Mouse (Mus musculus): Measurements from ENCODE around the gene Clip4.

The Clip4 gene

DNA sequence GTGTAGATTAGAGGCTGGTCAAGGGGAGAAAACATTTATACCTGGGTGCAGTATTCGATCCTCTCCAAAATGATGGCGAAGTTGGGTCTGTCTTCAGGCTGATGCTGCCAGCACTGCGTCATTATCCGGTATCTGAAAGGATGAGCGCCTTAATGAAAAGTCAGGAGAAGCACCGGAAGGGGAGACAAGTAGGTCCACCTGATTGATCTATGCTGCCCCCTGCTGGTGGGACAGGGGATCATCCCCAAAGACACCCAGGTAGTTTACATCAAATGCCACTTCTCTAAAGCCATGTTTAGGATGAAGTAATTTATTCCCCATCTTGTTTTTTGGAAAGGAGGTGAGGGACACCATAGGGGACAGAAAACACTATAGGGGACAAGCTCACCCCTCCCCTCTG lies 105.8 kb downstream of the Clip4 start:
- DNase-seq (ENCODE audit: low spot score): peak; percentile 13

DNA sequence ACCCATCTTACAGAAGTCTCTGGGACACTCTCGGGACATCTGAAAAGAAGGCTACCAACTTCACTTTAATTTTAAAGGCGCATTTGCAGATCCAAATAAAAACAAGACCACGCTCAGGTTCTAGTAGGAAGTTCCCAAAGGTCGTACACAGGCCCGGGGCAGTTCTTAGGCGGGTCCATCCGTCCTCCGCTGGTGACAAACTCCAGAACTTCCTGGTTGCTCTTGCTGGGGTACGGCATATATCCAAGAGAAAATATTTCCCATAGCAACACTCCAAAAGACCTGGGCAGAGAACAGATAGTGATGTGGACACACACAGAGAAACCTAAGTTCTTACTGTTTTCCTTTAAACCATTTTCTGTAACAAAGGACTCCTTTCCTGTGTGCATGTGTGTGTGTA lies 106.5 kb downstream of the Clip4 start:
- no peak for DNase-seq (ENCODE audit: low spot score)

DNA sequence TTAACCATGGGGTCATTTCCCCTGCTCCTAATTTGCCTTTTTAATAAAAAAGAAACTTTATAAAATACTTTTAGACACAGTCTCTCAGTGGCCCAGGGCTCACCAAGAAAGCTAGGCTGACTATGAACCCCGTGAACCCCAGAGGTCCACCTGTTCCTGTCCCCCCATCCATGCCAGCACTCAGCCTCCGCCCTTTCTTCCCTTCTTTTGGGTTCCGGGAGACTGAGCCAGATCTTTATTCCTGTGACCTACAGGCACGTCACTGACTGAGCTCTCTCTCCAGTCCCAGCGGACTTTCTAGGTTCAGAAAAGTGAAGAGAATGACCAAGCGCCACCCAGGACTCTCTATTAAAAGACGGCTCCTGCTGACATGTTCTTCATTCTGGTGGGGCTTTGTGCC lies 107.2 kb downstream of the Clip4 start:
- DNase-seq (ENCODE audit: low spot score): no peak

DNA sequence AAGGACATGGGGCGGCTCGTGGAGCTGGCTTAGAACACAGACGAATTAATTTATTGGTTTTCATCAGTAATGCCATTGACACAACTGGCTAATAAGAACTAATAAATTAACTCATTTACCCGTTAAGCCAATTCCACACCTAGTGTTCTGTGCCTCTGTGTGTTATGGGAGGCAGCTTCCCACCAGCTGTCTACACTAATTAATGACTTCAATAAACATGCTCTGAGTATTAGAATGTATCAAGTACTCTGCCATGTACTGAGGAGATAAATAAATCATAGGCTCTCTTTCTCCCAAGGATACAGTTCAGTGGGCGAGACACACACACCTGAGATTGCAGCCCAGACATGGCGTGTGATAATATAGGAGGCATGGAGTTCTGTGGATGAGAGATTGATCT lies 113.1 kb downstream of the Clip4 start:
- DNase-seq (ENCODE audit: low spot score): no peak

DNA sequence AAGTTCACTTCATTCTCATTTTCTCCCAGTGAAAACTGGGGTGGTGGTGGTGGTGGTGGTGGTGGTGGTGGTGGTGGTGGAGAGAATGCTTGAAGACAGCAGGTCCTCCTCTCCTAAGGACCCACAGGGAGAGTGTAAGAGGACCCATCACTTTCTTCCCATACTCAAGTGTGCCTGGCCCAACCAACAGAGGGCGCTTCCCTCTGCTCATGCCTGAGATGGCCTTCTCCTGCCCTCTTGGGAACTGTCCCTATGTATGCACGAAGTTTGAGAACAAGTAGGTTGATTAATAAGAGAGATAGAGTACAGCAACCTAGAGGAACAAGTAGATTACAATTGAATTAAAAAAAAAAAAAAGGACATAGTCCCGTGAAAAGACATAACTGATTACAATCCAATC lies 140.8 kb downstream of the Clip4 start:
- DNase-seq (ENCODE audit: low spot score): no peak

DNA sequence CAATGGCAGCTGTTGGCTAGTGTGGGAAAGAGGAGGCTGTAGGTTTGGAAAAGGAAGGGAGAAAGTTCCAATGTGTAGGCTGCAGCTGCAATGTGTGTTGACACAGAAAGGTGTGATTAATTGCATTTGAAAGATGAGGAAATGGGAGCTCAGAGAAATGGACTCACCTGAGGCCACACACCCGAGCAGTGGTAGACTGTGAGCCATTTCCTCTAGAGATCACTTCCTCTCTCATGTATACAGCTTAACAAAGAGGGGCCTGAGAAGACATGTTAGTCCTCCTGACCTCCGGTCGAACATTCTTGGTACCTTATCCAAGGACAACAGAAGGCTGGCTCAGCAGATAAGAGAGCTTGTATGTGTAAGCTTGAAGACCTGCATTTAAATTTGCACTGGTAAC lies 144.9 kb downstream of the Clip4 start:
- no peak for DNase-seq (ENCODE audit: low spot score)
